Mouse (Mus musculus): ENCODE results near the gene Hjurp.

DNA sequence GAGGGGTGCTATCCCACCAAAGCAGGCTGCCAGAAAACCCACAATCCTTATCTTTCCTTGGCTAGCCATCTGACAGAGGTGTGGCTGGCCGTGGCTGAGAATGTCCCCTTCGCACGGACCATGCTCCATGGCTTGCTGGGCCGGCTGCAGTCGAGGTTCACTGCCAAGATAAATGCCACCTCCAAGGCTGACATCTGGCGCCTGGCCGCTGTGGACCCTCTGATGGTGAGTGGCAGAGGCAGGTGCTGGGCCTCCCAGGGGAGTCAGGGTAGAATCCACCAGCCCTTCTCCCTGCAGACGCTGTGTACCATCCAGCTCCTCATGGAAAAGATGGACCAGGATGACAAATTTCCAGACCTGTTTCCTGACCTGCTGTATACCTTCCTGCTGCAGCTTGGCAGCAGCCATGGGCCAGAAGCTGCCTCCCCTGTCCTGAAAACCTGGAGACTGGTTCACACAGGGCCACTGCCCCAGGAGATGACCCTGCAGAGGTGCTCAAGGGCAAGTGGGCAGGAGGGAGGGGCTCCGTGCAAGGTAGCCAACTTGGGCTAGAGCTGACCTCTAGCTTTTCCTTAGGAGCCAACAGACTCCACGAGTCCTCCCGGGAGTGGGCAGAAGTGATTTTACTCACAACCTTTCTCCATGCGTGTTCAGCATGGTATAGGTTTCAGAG lies 22.5 kb downstream of the Hjurp start:
- TF ChIP-seq CTCF (IDR thresholded peaks at IDR 0.05; ENCODE audit: low read depth) = no peak
- no peak for TF ChIP-seq EP300 (IDR thresholded peaks at IDR 0.05; ENCODE audit: low read depth)
